Mouse (Mus musculus) subcutaneous adipose tissue, adult 2 months (tissue): ENCODE results near the gene Eif2a. TPM values are rescaled to one million over a fixed set of nuclear protein-coding genes. Genes with fewer than 3 reads are reported as not detected.

ENCODE experiments used
- polyA plus RNA-seq: library from polyadenylated mRNA; depleted of rRNA; stranded (reverse); fragments of >200 nt; gene quantifications from 2 replicates; pipeline ENCODE4 v1.2.3, GENCODE M21; 2012; ENCODE audit warnings: low replicate concordance; rRNA removed

Gene Eif2a
- polyA plus RNA-seq = 14.0 and 21.7 TPM in 2 replicates

DNA sequence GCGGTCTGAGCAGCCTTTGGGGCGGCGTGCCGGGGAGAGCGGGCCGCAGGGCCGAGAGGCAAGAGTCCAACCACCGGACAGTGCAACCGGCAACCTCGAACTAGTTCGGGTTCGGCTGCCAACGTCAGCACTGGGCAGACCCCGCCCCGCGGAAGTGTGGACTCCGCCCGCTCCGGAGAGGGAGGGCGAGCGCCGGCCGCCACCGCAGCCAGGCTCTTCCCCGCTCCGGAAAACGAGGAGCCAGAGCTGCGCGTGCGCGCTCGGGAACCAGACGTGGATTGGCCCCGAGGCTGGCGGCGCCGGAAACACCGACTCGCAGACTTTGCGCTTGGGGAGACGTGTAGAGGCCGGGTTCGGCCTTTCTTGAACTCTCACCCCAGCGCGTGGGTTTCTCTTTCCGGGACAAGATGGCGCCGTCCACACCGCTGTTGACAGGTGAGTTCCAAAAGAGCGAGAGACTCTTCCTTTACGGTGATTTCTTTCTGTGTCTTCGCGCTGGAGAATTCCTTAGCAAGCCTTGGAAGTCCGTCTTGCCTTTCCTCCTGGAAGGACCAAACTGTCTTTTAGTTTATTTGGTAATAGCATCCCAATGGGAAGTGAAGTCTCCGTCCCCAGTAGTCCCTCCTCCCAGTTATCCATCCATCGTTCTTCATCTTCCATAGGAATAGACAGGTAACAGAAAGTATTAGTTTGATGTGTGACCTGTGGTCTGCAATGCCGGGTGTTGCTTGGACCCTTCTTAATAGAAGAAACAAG, at the start of gene Eif2a, which contains the start of gene Serp1:
Gene Eif2a (plus strand): TSS at position 170 of the 756 bp plus-strand sequence.
Gene Serp1 (minus strand): TSS at position 241 of the 756 bp plus-strand sequence.

DNA sequence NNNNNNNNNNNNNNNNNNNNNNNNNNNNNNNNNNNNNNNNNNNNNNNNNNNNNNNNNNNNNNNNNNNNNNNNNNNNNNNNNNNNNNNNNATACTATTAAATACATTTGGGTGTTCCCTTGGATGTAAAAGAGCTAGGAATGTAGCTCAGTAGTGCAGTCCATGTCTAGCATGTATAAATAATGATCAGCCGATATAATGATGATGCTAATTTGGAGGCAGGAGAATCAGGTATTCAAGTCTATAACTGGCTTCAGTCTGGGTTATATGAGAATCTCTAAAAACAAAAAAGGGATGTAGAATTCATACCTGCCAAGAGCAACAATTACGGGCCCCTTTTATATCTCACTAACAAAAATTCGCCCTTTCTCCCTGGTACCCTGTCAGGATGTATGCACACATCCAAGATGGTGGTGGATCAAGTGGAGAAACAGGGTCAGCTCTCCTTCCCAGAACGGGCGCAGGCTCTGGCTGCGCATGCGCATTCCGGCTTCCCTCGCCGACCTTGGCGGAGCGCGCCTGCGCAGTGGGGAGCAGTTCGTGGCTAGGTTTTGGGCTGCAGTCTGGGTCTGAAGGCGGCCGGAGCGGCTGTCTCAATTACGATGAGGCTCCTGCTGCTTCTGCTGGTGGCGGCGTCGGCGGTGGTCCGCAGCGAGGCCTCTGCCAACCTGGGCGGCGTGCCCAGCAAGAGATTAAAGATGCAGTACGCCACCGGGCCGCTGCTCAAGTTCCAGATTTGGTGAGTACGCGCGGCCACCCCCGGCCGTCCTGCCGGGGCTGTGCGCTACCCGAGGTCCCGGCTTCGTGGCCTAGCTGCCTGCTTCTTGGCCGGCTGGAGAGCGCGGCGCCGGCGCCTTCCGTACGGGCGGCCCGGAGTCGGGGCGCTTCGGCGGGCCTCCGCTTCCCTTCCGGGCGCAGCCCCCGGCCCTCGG, 50.8 kb downstream of the Eif2a start, which contains the start of gene Selenot:
Gene Selenot (plus strand): TSS at position 500 of the 930 bp plus-strand sequence.

Other genes starting within 250 kb of the Eif2a start
- gene Tsc22d2, start 111.1 kb upstream of the Eif2a start, polyA plus RNA-seq = 18.3 and 23.3 TPM in 2 replicates
- gene Serp1, start 71 bp downstream of the Eif2a start, polyA plus RNA-seq = 22.5 and 49.4 TPM in 2 replicates
- 53.1 and 53.5 TPM in 2 replicates for gene Selenot, start 50.8 kb downstream of the Eif2a start, polyA plus RNA-seq
- 0.06 and 0.16 TPM in 2 replicates for gene Erich6, start 111.4 kb downstream of the Eif2a start, polyA plus RNA-seq
- 6.9 and 14.5 TPM in 2 replicates for gene Siah2, start 166.6 kb downstream of the Eif2a start, polyA plus RNA-seq